Mouse (Mus musculus): ENCODE measurements around the gene Galntl6.
"Not testable (repeated sequence)": the region's sequence is repeated elsewhere in the genome, so short reads cannot be mapped to it uniquely, and the experiment has no call there.

The Galntl6 gene

GRCm38 (mm10) chr8:58604751-58605150 is 307.7 kb downstream of the Galntl6 start:
- DNase-seq (ENCODE audit: low spot score): no peak

- DNase-seq (ENCODE audit: low spot score): no peak
Measured at GRCm38 (mm10) chr8:58597834-58598233, 314.6 kb downstream of the Galntl6 start.

- DNase-seq (ENCODE audit: low spot score): no peak
Measured at GRCm38 (mm10) chr8:58575346-58575745, 337.1 kb downstream of the Galntl6 start.

- DNase-seq (ENCODE audit: low spot score): no peak
Measured at GRCm38 (mm10) chr8:58568086-58568485, 344.4 kb downstream of the Galntl6 start.

- no peak for DNase-seq (ENCODE audit: low spot score)
Measured at GRCm38 (mm10) chr8:58566115-58566514, 346.3 kb downstream of the Galntl6 start.

- no peak for DNase-seq (ENCODE audit: low spot score)
Measured at GRCm38 (mm10) chr8:58535781-58536180, 376.7 kb downstream of the Galntl6 start.

GRCm38 (mm10) chr8:58534631-58535030 is 377.8 kb downstream of the Galntl6 start:
- DNase-seq (ENCODE audit: low spot score): no peak

- DNase-seq (ENCODE audit: low spot score): no peak
Measured at GRCm38 (mm10) chr8:58523443-58523842, 389.0 kb downstream of the Galntl6 start.

GRCm38 (mm10) chr8:58521932-58522331 is 390.5 kb downstream of the Galntl6 start:
- DNase-seq (ENCODE audit: low spot score): no peak

- no peak for DNase-seq (ENCODE audit: low spot score)
Measured at GRCm38 (mm10) chr8:58510516-58510915, 401.9 kb downstream of the Galntl6 start.

GRCm38 (mm10) chr8:58509051-58509450 is 403.4 kb downstream of the Galntl6 start:
- no peak for DNase-seq (ENCODE audit: low spot score)

- no peak for DNase-seq (ENCODE audit: low spot score)
Measured at GRCm38 (mm10) chr8:58487099-58487498, 425.3 kb downstream of the Galntl6 start.

- not testable (repeated sequence) for DNase-seq (ENCODE audit: low spot score)
Measured at GRCm38 (mm10) chr8:58463342-58463741, 449.1 kb downstream of the Galntl6 start.

GRCm38 (mm10) chr8:58442696-58443095 is 469.7 kb downstream of the Galntl6 start:
- DNase-seq (ENCODE audit: low spot score): no peak

GRCm38 (mm10) chr8:58418481-58418880 is 494.0 kb downstream of the Galntl6 start:
- DNase-seq (ENCODE audit: low spot score): no peak

GRCm38 (mm10) chr8:58417551-58417950 is 494.9 kb downstream of the Galntl6 start:
- no peak for DNase-seq (ENCODE audit: low spot score)

GRCm38 (mm10) chr8:58396500-58396899 is 515.9 kb downstream of the Galntl6 start:
- DNase-seq (ENCODE audit: low spot score): no peak

- DNase-seq (ENCODE audit: low spot score): no peak
Measured at GRCm38 (mm10) chr8:58395879-58396278, 516.6 kb downstream of the Galntl6 start.

- no peak for DNase-seq (ENCODE audit: low spot score)
Measured at GRCm38 (mm10) chr8:58372389-58372788, 540.1 kb downstream of the Galntl6 start.

GRCm38 (mm10) chr8:58371979-58372378 is 540.5 kb downstream of the Galntl6 start:
- DNase-seq (ENCODE audit: low spot score): no peak

GRCm38 (mm10) chr8:58331151-58331550 is 581.3 kb downstream of the Galntl6 start:
- DNase-seq (ENCODE audit: low spot score): no peak

GRCm38 (mm10) chr8:58313482-58313881 is 599.0 kb downstream of the Galntl6 start:
- DNase-seq (ENCODE audit: low spot score): no peak

GRCm38 (mm10) chr8:58291487-58291886 is 621.0 kb downstream of the Galntl6 start:
- DNase-seq (ENCODE audit: low spot score): no peak

- no peak for DNase-seq (ENCODE audit: low spot score)
Measured at GRCm38 (mm10) chr8:58290080-58290479, 622.4 kb downstream of the Galntl6 start.

- no peak for DNase-seq (ENCODE audit: low spot score)
Measured at GRCm38 (mm10) chr8:58265485-58265884, 647.0 kb downstream of the Galntl6 start.

All from yolk sac, embryonic 10.5 days (tissue).